Mouse (Mus musculus) gastrocnemius, postnatal 4 days (tissue): ENCODE data around the gene Ddx27. TPM values are rescaled to one million over a fixed set of nuclear protein-coding genes. Genes with fewer than 3 reads are reported as not detected.

Experiments
- DNase-seq, 2 experiments: peaks; one replicate each; pipeline ENCODE4 v3.0.0; 2021 to 2022; ENCODE audit warnings: low spot score in 2 of 2, mixed read lengths in 2 of 2
- total RNA-seq, 2 experiments: library from RNA; stranded (reverse); gene quantifications; 2 replicates each; pipeline ENCODE4 v1.2.3; 2021

The Ddx27 gene
- total RNA-seq, 2 experiments from 2014 or later = 19.1 to 22.9 TPM

- DNase-seq = no peak
Observed at GRCm38 (mm10) chr2:167019396-167019795, 4.4 kb downstream of the Ddx27 start.

DNA sequence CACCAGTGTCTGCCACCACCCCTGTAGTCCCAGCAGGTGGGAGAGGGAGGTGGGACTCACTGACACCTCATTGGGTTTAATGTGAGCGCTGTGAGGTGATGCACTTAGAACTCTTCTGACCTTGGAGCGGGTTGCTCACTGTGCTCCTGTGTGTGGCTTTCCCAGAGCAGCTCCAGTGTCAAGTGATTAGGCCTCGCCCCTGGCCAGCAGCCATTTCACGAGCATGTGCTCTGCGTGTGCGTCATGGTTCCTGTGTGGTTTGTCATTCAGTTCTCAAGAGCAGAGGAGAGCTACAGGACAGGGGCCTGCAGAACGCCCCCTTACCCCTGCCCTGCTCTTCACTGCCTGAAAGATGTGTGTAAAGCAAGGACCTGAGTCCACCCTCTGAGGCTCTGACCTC lies 13.6 kb downstream of the Ddx27 start:
- no peak for DNase-seq

GRCm38 (mm10) chr2:167030507-167030906 lies 15.5 kb downstream of the Ddx27 start:
- DNase-seq = no peak

- no peak for DNase-seq
Observed at GRCm38 (mm10) chr2:167037710-167038109, 22.7 kb downstream of the Ddx27 start.

GRCm38 (mm10) chr2:167038297-167038696 lies 23.3 kb downstream of the Ddx27 start:
- DNase-seq = no peak

- no peak for DNase-seq
Observed at GRCm38 (mm10) chr2:167038716-167039115, 23.7 kb downstream of the Ddx27 start.

GRCm38 (mm10) chr2:167039386-167039785 lies 24.4 kb downstream of the Ddx27 start:
- DNase-seq = no peak

GRCm38 (mm10) chr2:167043400-167044121 lies 28.6 kb downstream of the Ddx27 start:
- DNase-seq = no peak

- no peak for DNase-seq
Observed at GRCm38 (mm10) chr2:167048223-167048622, 33.2 kb downstream of the Ddx27 start.

GRCm38 (mm10) chr2:167048698-167049358 lies 33.8 kb downstream of the Ddx27 start:
- no peak for DNase-seq

- no peak for DNase-seq
Observed at GRCm38 (mm10) chr2:167053127-167053844, 38.3 kb downstream of the Ddx27 start.

- peak in 1 of 2 experiments; percentile 58 for DNase-seq
Observed at GRCm38 (mm10) chr2:167055386-167055785, 40.4 kb downstream of the Ddx27 start.

GRCm38 (mm10) chr2:167056210-167056941 lies 41.4 kb downstream of the Ddx27 start:
- DNase-seq = no peak

GRCm38 (mm10) chr2:167056942-167057323 lies 41.9 kb downstream of the Ddx27 start:
- DNase-seq = no peak

DNA sequence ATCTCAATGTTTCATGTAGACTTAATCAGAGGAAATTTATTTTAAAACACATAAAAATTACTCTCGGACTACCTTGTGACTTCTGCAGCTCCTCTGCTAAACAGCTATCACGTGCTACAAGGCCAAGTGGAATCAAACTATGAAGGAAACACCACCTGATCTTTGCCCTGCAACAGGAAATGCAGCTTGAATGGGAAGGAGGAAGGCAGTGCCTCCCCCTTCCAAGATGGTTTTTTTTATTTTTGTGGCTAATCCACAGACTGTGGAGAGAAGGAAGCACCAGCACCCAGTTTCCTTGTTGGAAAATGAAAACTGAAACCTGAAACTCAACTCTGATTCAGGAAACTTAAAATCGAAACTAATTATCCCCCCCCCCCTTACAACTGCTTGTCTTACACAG lies 43.2 kb downstream of the Ddx27 start:
- no peak for DNase-seq

DNA sequence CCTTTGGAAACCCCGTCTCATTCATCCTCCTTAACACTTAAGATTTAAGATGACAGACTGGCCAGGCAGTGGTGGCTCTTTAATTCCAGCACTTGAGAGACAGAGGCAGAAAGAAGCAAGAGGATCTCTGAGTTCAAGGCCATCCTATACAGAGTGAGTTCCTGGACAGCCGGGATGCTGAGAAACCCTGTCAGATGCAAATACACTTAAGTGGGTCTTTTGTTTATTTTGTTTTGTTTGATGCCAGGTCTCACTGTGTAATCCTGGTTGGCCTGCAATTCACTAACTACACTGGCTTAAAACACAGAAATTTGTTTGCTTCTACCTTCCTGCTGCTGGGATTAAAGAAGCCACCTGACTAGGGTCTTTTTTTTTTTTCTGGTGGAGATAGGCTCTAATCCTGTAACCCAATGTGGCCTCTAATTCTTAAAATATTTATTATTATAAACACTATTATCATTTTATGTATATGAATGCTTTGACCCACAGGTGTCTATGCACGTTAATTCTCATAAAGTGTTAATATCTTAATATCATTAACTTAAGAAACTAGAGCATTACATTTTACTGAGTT lies 43.9 kb downstream of the Ddx27 start:
- DNase-seq = no peak

DNA sequence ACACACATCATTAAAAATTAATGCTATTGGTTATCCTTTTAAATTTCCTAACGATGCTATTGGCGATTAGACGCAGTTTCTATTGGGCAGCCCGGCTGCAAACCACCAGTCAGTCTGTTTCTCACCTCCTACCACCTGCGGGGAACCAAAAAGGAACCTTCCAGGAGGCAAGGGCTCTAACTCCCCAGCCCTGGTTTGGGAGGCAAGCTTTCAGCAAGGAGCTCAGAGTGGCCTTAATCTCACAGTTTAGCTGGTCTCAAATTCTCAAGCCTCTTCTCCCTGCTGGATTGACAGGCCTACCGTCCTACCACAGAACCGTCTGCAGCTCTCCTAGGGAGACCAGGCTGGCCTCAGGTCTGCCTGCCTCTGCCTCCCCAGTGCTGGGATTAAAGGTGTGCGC lies 44.5 kb downstream of the Ddx27 start:
- no peak for DNase-seq

GRCm38 (mm10) chr2:167059960-167060359 lies 45.0 kb downstream of the Ddx27 start:
- no peak for DNase-seq

GRCm38 (mm10) chr2:167060360-167060759 lies 45.4 kb downstream of the Ddx27 start:
- DNase-seq = no peak

GRCm38 (mm10) chr2:167060761-167061160 lies 45.8 kb downstream of the Ddx27 start:
- DNase-seq = no peak

DNA sequence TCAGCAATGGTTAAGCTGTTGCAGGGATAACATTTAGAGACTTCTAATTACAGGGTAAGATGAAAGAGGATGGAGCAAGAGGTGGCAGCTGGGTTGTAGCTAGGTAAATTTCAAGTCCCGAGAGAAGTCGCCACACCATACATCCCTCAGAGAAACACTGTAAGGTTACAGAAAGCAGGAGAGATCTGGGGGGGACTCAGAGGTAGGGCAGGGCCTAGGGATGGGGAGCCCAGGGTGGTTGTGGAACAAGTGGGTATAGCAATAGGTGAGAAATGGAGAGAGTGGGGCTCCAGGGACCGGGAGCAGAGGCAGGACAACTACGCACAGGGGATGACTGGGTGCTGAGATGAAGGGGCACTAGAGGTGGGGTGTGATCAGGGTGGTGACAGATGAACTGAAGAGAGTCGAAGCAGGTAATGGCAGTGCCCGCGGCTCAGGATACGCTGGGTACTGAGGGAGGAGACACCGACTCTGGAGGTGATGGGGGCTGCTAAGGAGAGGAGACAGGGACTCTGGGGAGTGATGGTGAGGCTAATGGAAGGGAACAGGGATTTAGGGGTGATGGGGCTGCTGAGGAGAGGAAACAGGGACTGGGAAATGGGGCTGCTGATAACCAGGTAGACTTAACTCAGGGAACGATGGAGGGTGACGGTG lies 46.5 kb downstream of the Ddx27 start:
- no peak for DNase-seq
